Mouse (Mus musculus) gastrocnemius, adult 2 months (tissue): ENCODE data around the gene Omt2b. TPM values are rescaled to one million over a fixed set of nuclear protein-coding genes. Genes with fewer than 3 reads are reported as not detected.
"Not testable (repeated sequence)": the region's sequence is repeated elsewhere in the genome, so short reads cannot be mapped to it uniquely, and the experiment has no call there.

Experiments
- DNase-seq: peaks from one replicate; pipeline ENCODE4 v3.0.0; 2022
- H3K27ac ChIP-seq: fragments of 200-600 bp; 2 replicates; pipeline ENCODE4 v1.8.1; 2022; ENCODE audit warnings: mild to moderate bottlenecking
- H3K4me3 ChIP-seq: fragments of 200-600 bp; 2 replicates; pipeline ENCODE4 v1.8.1; 2022; ENCODE audit warnings: mild to moderate bottlenecking, moderate library complexity
- CTCF ChIP-seq: fragments of 200-600 bp; IDR thresholded peaks from 2 replicates; pipeline ENCODE4 v1.8.1; 2022; ENCODE audit warnings: antibody characterized with exemption, mild to moderate bottlenecking, moderate library complexity
- intact Hi-C: fragments of 180-260 bp; cut with DNase I; formaldehyde crosslinking; loops from one replicate; pipeline ENCODE4 v1.15.1; 2025
- total RNA-seq, 2 experiments: library from RNA; stranded (reverse); gene quantifications; 2 replicates each; pipeline ENCODE4 v1.2.3; 2021

Gene Omt2b
- total RNA-seq, 2 experiments from 2014 or later: not detected

- DNase-seq: no peak
- intact Hi-C loops: loop anchor here (10.0 kb wide), 1 partner anchor 195 kb away; no protein-coding TSS in a partner anchor
- Histone ChIP-seq H3K27ac (no peak overlapping the region), H3K4me3 (no peak overlapping the region)
- TF ChIP-seq CTCF: no peak
Observed at GRCm38 (mm10) chr9:78359750-78360483, 32.5 kb downstream of the Omt2b start.

DNA sequence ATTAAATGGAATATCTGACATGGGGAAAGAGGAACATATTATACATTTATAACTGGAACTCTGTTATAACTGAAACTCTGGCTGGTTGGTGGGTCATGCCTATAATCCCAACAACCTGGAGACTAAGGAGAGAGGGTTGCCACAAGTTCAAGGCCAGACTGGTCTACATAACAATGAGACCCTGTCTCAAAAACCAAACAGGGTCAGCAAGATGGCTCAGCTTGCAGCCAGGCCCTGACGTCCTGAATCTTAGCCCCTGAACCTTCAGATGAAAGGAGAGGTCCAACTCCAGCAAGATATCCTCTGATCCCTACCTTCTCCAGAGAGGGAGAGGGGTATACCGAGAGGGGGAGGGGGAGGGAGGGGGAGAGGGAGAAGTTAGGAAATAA lies 33.1 kb downstream of the Omt2b start:
- intact Hi-C loops: no loop called here
- Histone ChIP-seq H3K4me3 (no peak overlapping the region), H3K27ac (no peak overlapping the region)
- no peak for TF ChIP-seq CTCF
- DNase-seq: no peak

- no peak for TF ChIP-seq CTCF
- intact Hi-C loops: no loop called here
- H3K27ac ChIP-seq: no peak overlapping the region
- DNase-seq: no peak
- no peak overlapping the region for H3K4me3 ChIP-seq
Observed at GRCm38 (mm10) chr9:78363374-78363773, 36.0 kb downstream of the Omt2b start.

GRCm38 (mm10) chr9:78364701-78365100 lies 37.3 kb downstream of the Omt2b start:
- intact Hi-C loops: no loop called here
- H3K4me3 ChIP-seq: no peak overlapping the region
- DNase-seq: no peak
- no peak overlapping the region for H3K27ac ChIP-seq
- no peak for TF ChIP-seq CTCF

DNA sequence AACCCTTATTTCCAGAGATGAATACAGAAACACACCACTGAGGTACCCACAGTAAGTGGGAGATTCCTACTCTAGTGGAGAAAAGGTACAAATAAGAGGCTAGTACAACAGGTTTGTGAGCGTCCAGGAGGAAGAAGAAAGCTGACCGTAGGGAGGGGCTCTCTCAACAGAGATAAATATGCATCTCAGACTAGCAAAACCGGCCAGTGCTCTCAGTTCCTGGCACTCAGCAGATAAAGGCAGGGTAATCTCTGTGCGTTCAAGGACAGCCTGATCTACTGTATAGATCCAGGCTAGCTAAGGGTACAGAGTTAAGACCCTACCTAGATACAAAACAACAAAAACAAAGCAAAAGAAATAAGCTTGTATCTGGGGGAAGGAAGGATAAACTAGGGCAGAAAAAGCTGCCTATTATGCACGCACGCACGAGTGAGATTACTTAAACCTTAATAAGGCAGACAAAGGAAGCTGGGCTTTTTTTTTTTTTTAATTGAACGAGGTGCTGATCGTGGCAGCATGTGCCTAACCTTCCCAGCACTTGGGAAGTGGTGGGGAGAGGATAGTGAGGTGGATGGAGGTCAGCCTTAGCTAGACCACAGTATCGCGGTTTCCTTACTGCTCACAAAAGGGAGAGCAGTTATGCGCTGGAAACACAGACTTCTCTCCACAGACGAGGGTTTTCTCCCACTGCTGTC lies 38.6 kb downstream of the Omt2b start:
- TF ChIP-seq CTCF: no peak
- Histone ChIP-seq H3K27ac (no peak overlapping the region), H3K4me3 (no peak overlapping the region)
- no peak for DNase-seq
- intact Hi-C loops: no loop called here

DNA sequence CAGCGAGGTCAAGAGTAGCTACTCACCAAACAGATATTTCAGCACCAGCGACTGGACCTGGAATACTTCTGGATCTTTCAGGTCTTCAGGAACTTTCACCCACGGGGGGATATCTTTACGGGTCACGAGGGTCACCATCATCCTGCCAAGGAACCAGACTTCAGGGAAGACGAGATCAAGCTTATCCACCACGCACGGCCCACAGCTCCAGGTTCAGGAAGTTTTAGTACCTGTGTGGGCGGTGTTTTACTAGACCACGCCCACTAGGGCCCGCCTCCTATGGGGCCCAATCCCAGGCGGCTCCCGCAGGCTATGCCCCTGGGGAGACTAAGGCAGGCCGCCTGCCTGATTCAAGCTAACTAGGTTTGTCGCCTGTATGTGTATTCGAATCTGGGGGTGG lies 40.6 kb downstream of the Omt2b start, which contains the start of gene Dppa5a:
Gene Dppa5a (minus strand): TSS at position 219 of the 400 bp plus-strand sequence.
- intact Hi-C loops, H3K27ac ChIP-seq, H3K4me3 ChIP-seq, DNase-seq: not testable (repeated sequence)

DNA sequence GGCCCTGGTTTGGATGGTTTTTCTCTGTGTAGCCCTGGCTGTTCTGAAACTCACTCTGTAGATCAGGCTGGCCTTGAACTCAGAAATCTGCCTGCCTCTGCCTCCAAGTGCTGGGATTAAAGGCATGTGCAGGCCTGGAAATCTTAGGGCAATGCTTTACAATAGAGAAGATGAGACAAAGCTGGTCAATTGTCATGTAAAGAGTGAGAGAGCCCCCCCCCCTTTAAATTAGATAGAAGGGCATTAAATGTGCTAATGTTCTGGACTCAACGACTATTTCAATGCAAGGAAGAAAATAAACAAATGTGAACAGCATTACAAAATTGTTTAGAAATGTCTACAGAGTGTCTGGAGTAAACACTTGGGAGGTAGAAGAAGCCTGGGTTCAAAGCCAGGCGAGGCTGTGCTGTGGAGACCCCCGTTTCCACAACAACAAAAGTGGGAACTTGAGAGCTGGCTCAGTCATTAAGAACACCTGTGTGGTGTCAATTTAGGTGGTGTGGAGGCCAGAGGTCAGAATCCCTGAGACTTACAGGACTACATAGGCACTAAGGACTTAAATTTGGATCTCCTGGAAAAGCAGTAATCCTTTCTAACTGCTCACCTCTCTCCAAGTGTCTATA lies 41.4 kb downstream of the Omt2b start:
- intact Hi-C loops: no loop called here
- TF ChIP-seq CTCF: no peak
- no peak for DNase-seq
- H3K4me3 ChIP-seq: no peak overlapping the region
- no peak overlapping the region for H3K27ac ChIP-seq

DNA sequence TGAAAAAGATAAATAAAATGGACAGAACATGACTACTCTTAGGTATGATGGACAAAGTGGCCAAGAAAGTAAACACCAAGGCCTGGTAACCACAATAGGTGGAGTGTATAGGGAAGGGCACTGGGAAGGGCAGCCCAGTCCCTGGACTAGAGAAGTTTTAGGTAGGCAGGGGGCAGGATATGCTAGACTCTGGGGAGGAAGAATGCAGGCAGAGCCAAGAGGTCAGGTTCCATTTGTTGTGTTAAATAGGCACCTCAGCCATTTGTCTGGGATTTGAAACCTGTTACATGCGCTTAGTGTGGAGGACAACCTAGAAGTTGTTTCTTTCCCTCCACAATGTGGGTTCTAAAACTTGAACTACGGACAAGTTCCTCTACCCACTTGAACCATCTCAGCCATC lies 42.0 kb downstream of the Omt2b start:
- no peak overlapping the region for H3K27ac ChIP-seq
- no peak for TF ChIP-seq CTCF
- no peak for DNase-seq
- no peak overlapping the region for H3K4me3 ChIP-seq
- intact Hi-C loops: no loop called here

DNA sequence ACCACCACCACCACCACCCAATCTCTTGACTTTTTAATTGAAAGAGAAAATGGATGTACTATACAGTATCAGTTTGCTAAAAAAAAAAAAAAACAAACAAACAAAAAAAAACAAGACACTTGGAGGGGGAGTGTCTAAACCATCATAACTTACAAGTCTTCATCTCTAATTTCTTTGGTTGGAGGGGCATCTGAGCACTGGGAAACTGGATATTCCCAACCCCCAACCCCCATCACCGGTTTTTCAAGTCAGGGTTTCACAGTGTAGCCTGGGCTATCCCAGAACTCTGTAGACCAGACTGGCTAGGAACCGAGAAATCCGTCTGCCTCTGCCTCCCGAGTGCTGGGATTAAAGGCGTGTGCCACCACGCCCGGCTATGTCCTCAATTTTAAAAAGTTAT lies 42.4 kb downstream of the Omt2b start:
- no peak for TF ChIP-seq CTCF
- Histone ChIP-seq H3K4me3 (no peak overlapping the region), H3K27ac (no peak overlapping the region)
- intact Hi-C loops: no loop called here
- DNase-seq: no peak

DNA sequence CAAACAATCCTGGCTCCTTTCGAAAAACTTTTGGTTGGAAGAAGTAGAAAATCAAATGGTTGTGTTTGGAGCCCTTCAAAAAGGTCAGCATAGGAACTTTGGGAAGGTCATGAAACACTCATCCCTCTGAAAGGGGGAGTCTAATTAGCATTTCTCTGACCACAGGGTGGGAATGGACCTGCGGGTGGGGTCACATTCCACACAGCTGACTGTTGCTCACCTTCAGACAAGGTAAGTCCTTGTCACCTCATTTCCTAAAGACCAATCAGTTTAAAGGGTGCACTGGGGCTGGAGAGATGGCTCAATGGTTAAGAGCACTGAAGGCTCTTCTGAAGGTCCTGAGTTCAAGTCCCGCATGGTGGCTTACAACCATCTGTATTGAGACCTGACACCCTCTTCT lies 44.1 kb downstream of the Omt2b start:
- no peak for DNase-seq
- intact Hi-C loops: no loop called here
- H3K4me3 ChIP-seq: no peak overlapping the region
- no peak overlapping the region for H3K27ac ChIP-seq
- TF ChIP-seq CTCF: no peak

- TF ChIP-seq CTCF: no peak
- intact Hi-C loops: no loop called here
- no peak overlapping the region for H3K4me3 ChIP-seq
- no peak overlapping the region for H3K27ac ChIP-seq
- DNase-seq: no peak
Observed at GRCm38 (mm10) chr9:78372827-78373504, 45.6 kb downstream of the Omt2b start.

DNA sequence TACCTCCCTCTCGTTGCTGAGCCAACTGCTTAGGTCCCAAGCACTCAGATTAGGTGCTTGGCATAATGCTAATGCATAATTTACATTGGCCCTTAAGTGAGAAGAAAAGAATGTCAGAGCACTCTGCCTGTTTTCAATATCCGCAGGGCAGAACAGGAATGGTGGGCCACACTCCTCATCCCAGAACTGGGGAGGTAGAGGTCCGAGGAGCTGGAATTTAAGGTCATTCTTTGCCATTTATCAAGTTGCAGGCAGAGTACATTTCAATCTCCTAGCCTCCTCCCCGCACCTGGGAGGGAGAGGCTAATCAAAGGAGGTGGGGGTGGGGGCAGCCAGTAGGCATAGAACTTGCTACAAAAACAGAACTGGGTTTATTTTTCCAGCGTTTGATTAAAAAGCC lies 47.0 kb downstream of the Omt2b start:
- no peak for DNase-seq
- H3K27ac ChIP-seq: no peak overlapping the region
- intact Hi-C loops: no loop called here
- no peak overlapping the region for H3K4me3 ChIP-seq
- TF ChIP-seq CTCF: no peak

DNA sequence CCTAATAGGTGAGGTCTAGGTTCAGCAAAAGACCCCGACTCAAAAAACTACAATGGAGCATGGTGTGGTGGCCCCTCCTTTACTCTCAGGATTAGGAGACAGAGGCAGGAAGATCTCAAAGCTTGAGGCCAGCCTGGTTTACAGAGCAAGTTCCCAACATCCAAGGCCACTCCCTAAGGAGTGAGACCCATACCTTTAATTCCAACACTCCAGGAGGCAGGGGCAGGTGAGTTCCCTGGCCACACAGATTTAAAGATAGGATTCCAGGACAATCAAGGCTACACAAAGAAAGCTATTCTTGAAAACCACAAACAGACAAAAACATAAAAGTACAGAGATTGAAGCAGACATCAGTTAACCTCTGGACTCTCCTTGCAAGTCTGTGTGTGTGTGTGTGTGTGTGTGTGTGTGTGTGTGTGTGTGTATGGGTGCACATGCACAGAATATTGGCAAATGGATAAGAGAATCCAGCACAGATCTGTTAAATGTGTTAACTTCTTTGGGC lies 47.5 kb downstream of the Omt2b start:
- intact Hi-C loops: no loop called here
- H3K4me3 ChIP-seq: no peak overlapping the region
- no peak for TF ChIP-seq CTCF
- H3K27ac ChIP-seq: no peak overlapping the region
- no peak for DNase-seq
